Mouse (Mus musculus) CH12.LX (cell line): ENCODE measurements around the gene Mapk11. TPM values are rescaled to one million over a fixed set of nuclear protein-coding genes. Genes with fewer than 3 reads are reported as not detected.

Source experiments
- DNase-seq: peaks from one replicate; pipeline ENCODE4 v3.0.0-alpha.2; 2013; ENCODE audit errors: extremely low read depth
- H3K27ac ChIP-seq: 2 replicates; pipeline ENCODE4 v1.5.1; 2012; ENCODE audit warnings: low read depth, mild to moderate bottlenecking, control low read depth, moderate library complexity; ENCODE audit not compliant: insufficient read depth
- H3K27me3 ChIP-seq: replicated peaks from 2 replicates; pipeline ENCODE3; 2012; ENCODE audit warnings: inconsistent platforms
- H3K36me3 ChIP-seq, 2 experiments: replicated peaks in 1 of 2; 2 replicates each; pipeline versions ENCODE3 to v1.6.1; 2012; ENCODE audit warnings: inconsistent platforms in 1 of 2, low read length in 1 of 2, mild to moderate bottlenecking in 1 of 2, mixed read lengths in 1 of 2, moderate library complexity in 1 of 2; ENCODE audit not compliant: control insufficient read depth in 1 of 2, insufficient read depth in 1 of 2
- H3K4me1 ChIP-seq, 2 experiments: 2 replicates each; pipeline ENCODE4 v1.6.1; 2012; ENCODE audit warnings: inconsistent platforms in 1 of 2, moderate library complexity in 1 of 2; ENCODE audit not compliant: insufficient read depth in 2 of 2, control insufficient read depth in 1 of 2
- H3K4me2 ChIP-seq: 2 replicates; pipeline ENCODE4 v1.6.1; 2012; ENCODE audit warnings: low read depth, mild to moderate bottlenecking, control low read depth; ENCODE audit not compliant: poor library complexity, insufficient read depth, severe bottlenecking
- H3K4me3 ChIP-seq, 3 experiments: fragments of 150-350 bp in 1 of 3; sonication (generic) in 1 of 3; replicated peaks in 1 of 3; 2 replicates each; pipeline versions ENCODE3 to v1.5.1; 2011 to 2012; ENCODE audit warnings: low read depth in 2 of 3, low read length in 2 of 3, mild to moderate bottlenecking in 2 of 3, moderate library complexity in 2 of 3, control low read depth in 1 of 3, improper control_type of control experiment in 1 of 3, inconsistent platforms in 1 of 3, mixed read lengths in 1 of 3; ENCODE audit not compliant: poor library complexity in 1 of 3
- H3K79me2 ChIP-seq: replicated peaks from 2 replicates; pipeline ENCODE4 v1.6.1; 2012; ENCODE audit warnings: mild to moderate bottlenecking, moderate library complexity; ENCODE audit not compliant: control insufficient read depth, poor library complexity, insufficient read depth, severe bottlenecking; ENCODE audit errors: extremely low read depth
- H3K9ac ChIP-seq: 2 replicates; pipeline ENCODE4 v1.6.1; 2012; ENCODE audit warnings: low read depth, mild to moderate bottlenecking, control low read depth, moderate library complexity; ENCODE audit not compliant: insufficient read depth
- H3K9me3 ChIP-seq: replicated peaks from 2 replicates; pipeline ENCODE3; 2012; ENCODE audit warnings: low read length, inconsistent platforms, mixed read lengths
- BHLHE40 ChIP-seq: IDR thresholded peaks from 2 replicates; pipeline ENCODE4 v1.6.1; 2011; ENCODE audit warnings: mild to moderate bottlenecking, low read depth, low read length, improper control_type of control experiment
- CHD1 ChIP-seq: IDR thresholded peaks from 2 replicates; pipeline ENCODE4 v1.6.1; 2012; ENCODE audit warnings: low read depth, low read length, improper control_type of control experiment, inconsistent platforms
- CTCF ChIP-seq, 2 experiments: IDR thresholded peaks in 1 of 2; conservative IDR thresholded peaks in 1 of 2; 2 replicates each; pipeline ENCODE4 v1.5.1; 2011 to 2012; ENCODE audit warnings: low read depth in 2 of 2, low read length in 2 of 2, improper control_type of control experiment in 1 of 2, inconsistent platforms in 1 of 2, mild to moderate bottlenecking in 1 of 2, moderate library complexity in 1 of 2
- E2F4 ChIP-seq: IDR thresholded peaks from 2 replicates; pipeline ENCODE4 v1.6.1; 2011; ENCODE audit warnings: low read depth, low read length, improper control_type of control experiment; ENCODE audit not compliant: insufficient replicate concordance
- ETS1 ChIP-seq: conservative IDR thresholded peaks from 2 replicates; pipeline ENCODE4 v1.6.1; 2012; ENCODE audit warnings: low read depth, mild to moderate bottlenecking, inconsistent platforms, low read length, improper control_type of control experiment, moderate library complexity
- JUND ChIP-seq: conservative IDR thresholded peaks from 2 replicates; pipeline ENCODE4 v1.6.1; 2011; ENCODE audit warnings: low read depth, low read length, improper control_type of control experiment
- KAT2A ChIP-seq: IDR thresholded peaks from 2 replicates; pipeline ENCODE4 v1.6.1; 2012; ENCODE audit warnings: low read length, improper control_type of control experiment, inconsistent platforms; ENCODE audit not compliant: insufficient replicate concordance
- MAFK ChIP-seq: IDR thresholded peaks from 2 replicates; pipeline ENCODE4 v1.6.1; 2011; ENCODE audit warnings: low read length, improper control_type of control experiment; ENCODE audit not compliant: insufficient replicate concordance
- MAZ ChIP-seq: IDR thresholded peaks from 2 replicates; pipeline ENCODE4 v1.6.1; 2012; ENCODE audit warnings: low read depth, mild to moderate bottlenecking, inconsistent platforms, low read length, improper control_type of control experiment, moderate library complexity
- MXI1 ChIP-seq: IDR thresholded peaks from 2 replicates; pipeline ENCODE4 v1.6.1; 2011; ENCODE audit warnings: mild to moderate bottlenecking, low read depth, low read length, improper control_type of control experiment
- MYC ChIP-seq: IDR thresholded peaks from 2 replicates; pipeline ENCODE4 v1.6.1; 2011; ENCODE audit warnings: low read depth, mild to moderate bottlenecking, improper control_type of control experiment, low read length
- RAD21 ChIP-seq: IDR thresholded peaks from 2 replicates; pipeline ENCODE4 v1.6.1; 2011; ENCODE audit warnings: low read depth, mild to moderate bottlenecking, low read length, improper control_type of control experiment, moderate library complexity
- RCOR1 ChIP-seq: conservative IDR thresholded peaks from 2 replicates; pipeline ENCODE4 v1.6.1; 2012; ENCODE audit warnings: low read depth, mild to moderate bottlenecking, inconsistent platforms, low read length, improper control_type of control experiment
- SMC3 ChIP-seq: IDR thresholded peaks from 2 replicates; pipeline ENCODE4 v1.6.1; 2011; ENCODE audit warnings: low read depth, low read length, improper control_type of control experiment
- USF2 ChIP-seq: conservative IDR thresholded peaks from 2 replicates; pipeline ENCODE4 v1.6.1; 2011; ENCODE audit warnings: low read depth, low read length, improper control_type of control experiment
- ZC3H11A ChIP-seq: IDR thresholded peaks from 2 replicates; pipeline ENCODE4 v1.6.1; 2012; ENCODE audit warnings: low read depth, mild to moderate bottlenecking, inconsistent platforms, low read length, improper control_type of control experiment
- dilution Hi-C: fragments of 300-500 bp; cut with MboI; formaldehyde crosslinking; loops from 2 replicates; pipeline ENCODE4 v1.14.3; 2020; ENCODE audit warnings: low sequenced_read_pairs; ENCODE audit not compliant: extremely low pct_unique_long_range_greater_than_20kb, extremely low pct_ligation_motif_present
- in situ Hi-C: fragments of 300-500 bp; cut with MboI; formaldehyde crosslinking; loops from 3 replicates; pipeline ENCODE4 v1.14.3; 2019; ENCODE audit warnings: low sequenced_read_pairs, low pct_ligation_motif_present, low pct_unique_long_range_greater_than_20kb, mixed read lengths
- polyA plus RNA-seq: library from polyadenylated mRNA; unstranded; fragments of >175 nt; gene quantifications from 2 replicates; pipeline ENCODE4 v1.2.1, GENCODE M21; 2012; ENCODE audit warnings: low read depth; ENCODE audit not compliant: insufficient read length
- total RNA-seq, 2 experiments: library from RNA; depleted of rRNA; stranded (reverse); fragments of 300-350 nt in 1 of 2; fragments of >200 nt in 1 of 2; gene quantifications; 2 replicates each; pipeline ENCODE4 v1.2.3; 2012 to 2014

Mapk11 gene
- total and polyA plus RNA-seq, 3 experiments = 3.9 to 11.4 (median 5.3) TPM

DNA sequence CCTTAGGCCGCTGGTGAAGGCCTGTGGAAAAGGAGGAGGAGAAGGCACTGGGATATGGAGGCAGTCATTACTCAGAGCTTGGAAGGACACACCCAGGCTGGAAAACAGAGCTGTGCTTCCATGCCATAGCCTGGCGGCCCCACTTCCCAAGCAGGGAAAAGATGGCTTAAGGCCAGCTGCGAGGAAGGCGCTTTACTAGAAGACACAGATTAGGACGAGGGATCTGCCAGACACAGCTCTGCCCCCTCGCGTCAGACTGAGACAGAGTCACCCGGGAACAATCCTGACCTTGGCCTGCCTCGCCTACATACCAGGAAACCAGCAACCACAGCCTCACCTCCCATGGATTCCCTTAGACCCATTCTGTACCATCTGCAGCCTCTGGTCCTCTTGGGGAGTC lies 39.3 kb downstream of the Mapk11 start:
- Histone ChIP-seq H3K79me2 (no peaks in the 10 kb centered on the region), H3K27ac (no peak overlapping the region), H3K9me3 (no peaks in the 10 kb centered on the region), H3K27me3 (no peaks in the 10 kb centered on the region), H3K9ac (no peak overlapping the region), H3K36me3 (peaks cover 69 to 93% of the 10 kb centered on the region in 2 experiments), H3K4me3 (no peak overlapping the region), H3K4me2 (no peak overlapping the region), H3K4me1 (no peaks in the 10 kb centered on the region)
- in situ Hi-C loops (loop anchor here (25.0 kb wide), 1 partner anchor 252 kb away; the partner anchor contains the start of genes Lmf2, Ncaph2 and Sco2), dilution Hi-C loops (no loop called here)
- DNase-seq = no peak
- no peak for TF ChIP-seq MAFK
- no peak for TF ChIP-seq MYC
- TF ChIP-seq JUND = no peak
- no peak for TF ChIP-seq RAD21
- no peak for TF ChIP-seq RCOR1
- TF ChIP-seq ZC3H11A = no peak
- TF ChIP-seq USF2 = no peak
- no peak for TF ChIP-seq CHD1
- TF ChIP-seq ETS1 = no peak
- TF ChIP-seq SMC3 = no peak

DNA sequence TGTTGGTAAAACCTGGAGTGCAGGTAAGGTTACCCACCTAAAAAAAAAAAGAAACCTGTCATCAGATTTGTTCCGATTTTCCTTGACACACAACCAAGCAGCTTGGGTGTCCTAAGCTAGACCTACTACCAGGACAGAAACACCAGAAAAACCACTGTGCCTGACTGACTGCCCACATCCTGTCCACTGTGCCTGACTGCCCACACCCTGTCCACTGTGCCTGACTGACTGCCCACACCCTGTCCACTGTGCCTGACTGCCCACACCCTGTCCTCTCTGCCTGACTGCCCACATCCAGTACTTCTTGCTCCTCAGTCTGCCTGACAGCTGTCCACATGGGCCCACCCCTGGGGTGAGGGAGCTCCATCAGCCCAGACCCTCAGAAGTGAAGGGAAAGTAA lies 42.5 kb downstream of the Mapk11 start:
- Histone ChIP-seq H3K79me2 (no peaks in the 10 kb centered on the region), H3K36me3 (peaks cover 87 to 98% of the 10 kb centered on the region in 2 experiments), H3K4me2 (no peak overlapping the region), H3K27me3 (no peaks in the 10 kb centered on the region), H3K27ac (no peak overlapping the region), H3K9ac (no peak overlapping the region), H3K4me1 (no peaks in the 10 kb centered on the region), H3K9me3 (no peaks in the 10 kb centered on the region), H3K4me3 (no peak overlapping the region)
- TF ChIP-seq ZC3H11A (no peak), USF2 (no peak), CHD1 (no peak), ETS1 (no peak), E2F4 (no peak), CTCF (conservative IDR thresholded peaks at IDR 0.05 in 1 of 2, IDR thresholded peaks at IDR 0.05 in 1 of 2; ENCODE audit: low read depth in 2 of 2, low read length in 2 of 2) (no peak), JUND (no peak), KAT2A (no peak), MXI1 (no peak), BHLHE40 (no peak), SMC3 (no peak), MAZ (no peak)
- dilution Hi-C loops (no loop called here), in situ Hi-C loops (loop anchor here (25.0 kb wide), 1 partner anchor 255 kb away; the partner anchor contains the start of genes Lmf2, Ncaph2 and Sco2)
- DNase-seq = no peak
